Mouse (Mus musculus) ovary, adult 18-20 months (tissue): Measurements from ENCODE around the gene Vmn1r77.
"Not testable (repeated sequence)": the region's sequence is repeated elsewhere in the genome, so short reads cannot be mapped to it uniquely, and the experiment has no call there.

Experiments used
- DNase-seq: peaks from one replicate; pipeline ENCODE4 v3.0.0; 2022; ENCODE audit warnings: low spot score, mixed read lengths

Vmn1r77 gene

GRCm38 (mm10) chr7:12036452-12036851, at the start of gene Vmn1r77:
Gene Vmn1r77 (plus strand): TSS chr7:12036752.
- DNase-seq = not testable (repeated sequence)

- DNase-seq = not testable (repeated sequence)
These were observed 25.1 kb upstream of the Vmn1r77 start for GRCm38 (mm10) chr7:12011491-12011890.

GRCm38 (mm10) chr7:12012392-12012791, 24.2 kb upstream of the Vmn1r77 start:
- not testable (repeated sequence) for DNase-seq

- DNase-seq = no peak
These were observed 23.4 kb upstream of the Vmn1r77 start for GRCm38 (mm10) chr7:12013106-12013505.

GRCm38 (mm10) chr7:12017829-12018228, 18.7 kb upstream of the Vmn1r77 start:
- DNase-seq = not testable (repeated sequence)

GRCm38 (mm10) chr7:12040664-12041063, 4.1 kb downstream of the Vmn1r77 start:
- DNase-seq = no peak
